12 mouse cellular contexts compared by ENCODE assay signal in the genomic region with DNA sequence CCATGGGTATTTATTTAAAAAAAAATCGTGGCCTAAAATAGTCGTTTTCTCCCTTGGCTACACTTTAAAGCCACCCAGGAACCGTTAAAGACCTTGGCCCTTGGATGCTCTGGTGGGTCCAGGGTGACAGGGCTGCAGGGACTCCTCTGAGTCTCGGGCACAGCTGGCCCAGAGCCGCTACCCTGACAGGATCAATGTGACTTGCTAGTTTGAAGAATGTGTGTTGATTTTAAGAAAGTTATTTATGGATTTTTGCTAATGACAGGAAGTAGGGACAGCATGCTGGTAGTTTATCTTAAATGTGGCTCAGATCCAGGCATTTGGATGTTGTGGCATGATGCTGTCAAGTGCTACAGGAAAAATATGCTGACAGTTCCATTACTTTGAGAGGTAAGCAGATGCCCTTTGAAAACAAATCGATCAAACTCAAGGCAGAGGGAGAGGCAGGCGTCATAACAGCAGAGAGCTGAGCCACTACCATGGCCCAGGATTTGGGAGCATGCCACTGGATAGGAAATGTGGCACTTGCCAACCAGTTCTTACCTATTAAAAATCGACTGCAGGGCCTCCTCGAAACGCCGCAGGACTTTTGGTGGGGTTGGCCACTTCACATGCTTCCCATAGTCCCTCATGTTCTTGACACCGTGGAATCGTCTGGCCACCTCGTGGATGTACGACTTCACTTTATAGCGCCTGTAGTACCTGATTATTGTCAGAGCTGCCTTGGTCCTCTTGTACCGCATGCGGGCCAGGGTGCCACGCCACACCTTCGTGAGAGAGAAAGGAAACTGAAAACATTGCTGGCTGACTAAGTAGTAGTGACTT.
DNase-seq lines count a peak whose midpoint lies in the region; ATAC-seq and TF ChIP-seq lines count a peak whose summit lies in the region.
"Had no signal": no experiment of that assay in that cellular context is flagged by ENCODE, and none has a peak within 500 bp of the region (broad histone marks: within the 10 kb centered on the region; RNA-seq: fewer than 3 reads in every experiment).

No protein-coding gene starts in this region.

- peak; percentile 29 for DNase-seq in adrenal gland, adult 2 months
- no peak for DNase-seq in adrenal gland, postnatal 25 days
- peak; percentile 47 for DNase-seq in kidney, adult 2 months
- peak; percentile 65 for DNase-seq in brain, embryonic 14.5 days (ENCODE audit: low read depth)
- no peak for DNase-seq in urinary bladder, postnatal 25 days (ENCODE audit: low spot score)
- DNase-seq in embryo, embryonic 9.5 days (ENCODE audit: extremely low spot score), result no peak

- no peaks in the 10 kb centered on the region for H3K9me3 ChIP-seq in kidney, embryonic 14.5 days (ENCODE audit: control insufficient read depth, low read length)
- no peaks in the 10 kb centered on the region for H3K9me3 ChIP-seq in midbrain, embryonic 13.5 days
- H3K9me3 ChIP-seq: embryonic facial prominence, embryonic 13.5 days; limb, embryonic 12.5 days; neural tube, embryonic 12.5 days had no signal

- no peak overlapping the region for H3K27ac ChIP-seq in kidney, adult 2 months (ENCODE audit: insufficient read depth, low read depth, low read length)
- H3K27ac ChIP-seq in kidney, embryonic 14.5 days (ENCODE audit: low read depth, low read length), result no peak overlapping the region
- H3K27ac ChIP-seq in midbrain, embryonic 13.5 days, result peak overlapping the region; percentile 63
- H3K27ac ChIP-seq: embryonic facial prominence, embryonic 13.5 days; limb, embryonic 12.5 days; neural tube, embryonic 12.5 days; stomach, postnatal 0 days had no signal

- no peak overlapping the region for H3K9ac ChIP-seq in kidney, embryonic 14.5 days (ENCODE audit: low read depth, low read length)
- H3K9ac ChIP-seq in midbrain, embryonic 13.5 days (replicated peaks), result no peak overlapping the region
- H3K9ac ChIP-seq: embryonic facial prominence, embryonic 13.5 days; limb, embryonic 12.5 days; neural tube, embryonic 12.5 days had no signal

- H3K27me3 ChIP-seq in kidney, adult 2 months (replicated peaks; ENCODE audit: control insufficient read depth, insufficient read depth, low read length), result no peaks in the 10 kb centered on the region; the same call in 1 of the 2 replicates
- no peaks in the 10 kb centered on the region for H3K27me3 ChIP-seq in kidney, embryonic 14.5 days (ENCODE audit: control insufficient read depth, insufficient read depth, low read length)
- peaks cover 18% of the 10 kb centered on the region for H3K27me3 ChIP-seq in midbrain, embryonic 13.5 days
- H3K27me3 ChIP-seq: embryonic facial prominence, embryonic 13.5 days had no signal

- no peak for ATAC-seq in kidney, embryonic 14.5 days (ENCODE audit: low FRiP score, low TSS enrichment)
- no peak for ATAC-seq in midbrain, embryonic 13.5 days

- no peak for TF ChIP-seq CTCF in kidney, adult 2 months (conservative IDR thresholded peaks at IDR 0.05; ENCODE audit: insufficient read depth, insufficient read length, low read depth, low read length)
- no peak for TF ChIP-seq CTCF in brain, embryonic 14.5 days (IDR thresholded peaks at IDR 0.05; ENCODE audit: borderline replicate concordance, extremely low read depth, insufficient read depth, insufficient read length)

- H3K4me3 ChIP-seq in kidney, adult 2 months (ENCODE audit: insufficient read depth, low read depth, low read length), result no peak overlapping the region
- H3K4me3 ChIP-seq in kidney, embryonic 14.5 days (ENCODE audit: low read length), result no peak overlapping the region
- no peak overlapping the region for H3K4me3 ChIP-seq in midbrain, embryonic 13.5 days (replicated peaks)
- H3K4me3 ChIP-seq: embryonic facial prominence, embryonic 13.5 days; limb, embryonic 12.5 days; neural tube, embryonic 12.5 days had no signal

- H3K4me1 ChIP-seq in kidney, adult 2 months (ENCODE audit: control insufficient read depth, insufficient read depth, low read length), result no peaks in the 10 kb centered on the region
- H3K4me1 ChIP-seq in kidney, embryonic 14.5 days (ENCODE audit: control insufficient read depth, insufficient read depth, low read length), result no peaks in the 10 kb centered on the region
- H3K4me1 ChIP-seq in midbrain, embryonic 13.5 days (replicated peaks), result peaks cover 19% of the 10 kb centered on the region

- WGBS in kidney, adult 2 months, result 73% methylated on average over 20 of the region's 20 CpGs
- 69% methylated on average over 20 of the region's 20 CpGs for WGBS in kidney, embryonic 14.5 days
- 81% methylated on average over 20 of the region's 20 CpGs for WGBS in midbrain, embryonic 13.5 days

- no peak overlapping the region for H3K4me2 ChIP-seq in kidney, embryonic 14.5 days (replicated peaks; ENCODE audit: low read depth, low read length)
- no peak overlapping the region for H3K4me2 ChIP-seq in midbrain, embryonic 13.5 days (replicated peaks)

- no peak for TF ChIP-seq POLR2A in kidney, adult 2 months (IDR thresholded peaks at IDR 0.05; ENCODE audit: low read depth, low read length)
- no peak for TF ChIP-seq POLR2A in brain, embryonic 14.5 days (IDR thresholded peaks at IDR 0.05; ENCODE audit: borderline replicate concordance, extremely low read depth, insufficient read depth, insufficient read length, poor library complexity, severe bottlenecking)

- no peaks in the 10 kb centered on the region for H3K36me3 ChIP-seq in kidney, adult 2 months (ENCODE audit: control insufficient read depth, insufficient read depth, low read length)
- H3K36me3 ChIP-seq in kidney, embryonic 14.5 days (ENCODE audit: control insufficient read depth, insufficient read depth, low read length), result no peaks in the 10 kb centered on the region
- H3K36me3 ChIP-seq in midbrain, embryonic 13.5 days, result no peaks in the 10 kb centered on the region
- H3K36me3 ChIP-seq: embryonic facial prominence, embryonic 13.5 days; limb, embryonic 12.5 days; neural tube, embryonic 12.5 days had no signal

Comparison
In these comparisons a context has a peak if more than half of its experiments do, and no peak if none do; other contexts are left out.
1. DNase-seq: peak in adrenal gland, adult 2 months (single experiment), kidney, adult 2 months (single experiment) and brain, embryonic 14.5 days (single experiment); none in adrenal gland, postnatal 25 days (single experiment), urinary bladder, postnatal 25 days (single experiment) and embryo, embryonic 9.5 days (single experiment).